Comparison of ENCODE assay signal across 10 mouse cellular contexts in the genomic region with DNA sequence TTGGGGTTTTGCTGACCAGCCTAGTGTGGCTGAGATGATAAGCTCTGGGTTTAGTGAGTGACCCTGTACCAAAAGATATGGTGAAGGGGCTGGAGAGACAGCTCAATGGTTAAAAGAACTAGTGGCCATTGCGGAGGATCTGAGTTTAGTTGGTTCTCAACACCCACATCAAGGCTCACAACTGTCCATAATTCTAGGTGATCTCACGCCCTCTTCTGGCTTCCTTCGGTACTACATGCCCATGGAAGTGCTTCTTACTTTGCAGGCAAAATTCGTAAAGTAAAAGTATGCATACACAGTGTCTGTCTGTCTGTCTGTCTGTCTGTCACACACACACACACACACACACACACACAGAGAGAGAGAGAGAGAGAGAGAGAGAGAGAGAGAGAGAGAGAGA. TPM values are rescaled to one million over a fixed set of nuclear protein-coding genes. Genes with fewer than 3 reads are reported as not detected.
DNase-seq lines count a peak whose midpoint lies in the region; ATAC-seq and TF ChIP-seq lines count a peak whose summit lies in the region.
"Had no signal": no experiment of that assay in that cellular context is flagged by ENCODE, and none has a peak within 500 bp of the region (broad histone marks: within the 10 kb centered on the region; RNA-seq: fewer than 3 reads in every experiment).

No protein-coding gene starts in this region.

- intact Hi-C loops in left cerebral cortex, postnatal 4 days (cut with DNase I) = no loop called here

- H3K4me1 ChIP-seq in midbrain, embryonic 10.5 days = peaks cover 4% of the 10 kb centered on the region
- peaks cover 6% of the 10 kb centered on the region; the same call in 1 of the 2 replicates for H3K4me1 ChIP-seq in midbrain, embryonic 13.5 days (replicated peaks)
- H3K4me1 ChIP-seq in heart, postnatal 0 days (ENCODE audit: control insufficient read depth, insufficient read depth) = no peaks in the 10 kb centered on the region

- ATAC-seq in midbrain, embryonic 13.5 days = no peak
- ATAC-seq in Patski = no peak
- no peak for ATAC-seq in heart, postnatal 0 days (ENCODE audit: insufficient read depth, low read depth)
- ATAC-seq in neutrophil, adult 5-6 weeks (ENCODE audit: extremely low read depth, insufficient number of reproducible peaks, low FRiP score, poor library complexity, severe bottlenecking) = peak; percentile 31; the same call in 1 of the 2 replicates
- no peak for ATAC-seq in erythroid progenitor cell, adult 5-6 weeks (replicated peaks; ENCODE audit: low FRiP score, poor library complexity, severe bottlenecking)

- CTCF ChIA-PET in Patski (lab: Charles Lee) = interaction anchor here (0.7 to 7.2 kb wide), 14 partner anchors 8 to 322 kb away, joined by 3 to 82 read pairs (median 3); a partner anchor contains a TSS

- H3K27me3 ChIP-seq in midbrain, embryonic 10.5 days (ENCODE audit: low read depth, poor library complexity, severe bottlenecking) = no peaks in the 10 kb centered on the region
- H3K27me3 ChIP-seq in midbrain, embryonic 13.5 days = no peaks in the 10 kb centered on the region
- no peaks in the 10 kb centered on the region for H3K27me3 ChIP-seq in Patski
- no peaks in the 10 kb centered on the region for H3K27me3 ChIP-seq in heart, postnatal 0 days (ENCODE audit: control insufficient read depth, insufficient read depth, low read length)
- H3K27me3 ChIP-seq: midbrain, embryonic 12.5 days had no signal

- H3K9me3 ChIP-seq in midbrain, embryonic 10.5 days (replicated peaks) = no peaks in the 10 kb centered on the region
- no peaks in the 10 kb centered on the region for H3K9me3 ChIP-seq in midbrain, embryonic 13.5 days
- no peaks in the 10 kb centered on the region for H3K9me3 ChIP-seq in heart, postnatal 0 days (replicated peaks; ENCODE audit: control insufficient read depth, low read length)
- H3K9me3 ChIP-seq: midbrain, embryonic 12.5 days had no signal

- in situ Hi-C loops in Patski (cut with MboI; ENCODE audit: low pct_unique_long_range_greater_than_20kb) = no loop called here

- no peak overlapping the region for H3K27ac ChIP-seq in midbrain, embryonic 10.5 days (replicated peaks)
- H3K27ac ChIP-seq in midbrain, embryonic 13.5 days = no peak overlapping the region
- H3K27ac ChIP-seq in heart, postnatal 0 days (ENCODE audit: low read depth) = no peak overlapping the region
- H3K27ac ChIP-seq: midbrain, embryonic 12.5 days had no signal

- TF ChIP-seq EP300 in heart, postnatal 0 days (IDR thresholded peaks at IDR 0.05; ENCODE audit: low read depth) = no peak

- WGBS in midbrain, embryonic 10.5 days = 40% methylated on average over 4 of the region's 4 CpGs
- 37% methylated on average over 4 of the region's 4 CpGs for WGBS in midbrain, embryonic 13.5 days
- 34% methylated on average over 4 of the region's 4 CpGs for WGBS in heart, postnatal 0 days

- H3K36me3 ChIP-seq in midbrain, embryonic 10.5 days = no peaks in the 10 kb centered on the region
- no peaks in the 10 kb centered on the region for H3K36me3 ChIP-seq in midbrain, embryonic 13.5 days
- H3K36me3 ChIP-seq in heart, postnatal 0 days (replicated peaks; ENCODE audit: control insufficient read depth, insufficient read depth, low read length) = 0 out of 2 replicates have a peak, but pooled peaks cover 4% of the 10 kb centered on the region
- H3K36me3 ChIP-seq: midbrain, embryonic 12.5 days had no signal

- H3K4me2 ChIP-seq in midbrain, embryonic 13.5 days (replicated peaks) = no peak overlapping the region
- H3K4me2 ChIP-seq in heart, postnatal 0 days (ENCODE audit: low read depth, low read length) = no peak overlapping the region
- H3K4me2 ChIP-seq: midbrain, embryonic 12.5 days had no signal

- peak; percentile 71 for TF ChIP-seq CTCF in Patski (IDR thresholded peaks at IDR 0.05)
- TF ChIP-seq CTCF in heart, postnatal 0 days (IDR thresholded peaks at IDR 0.05; ENCODE audit: low read depth) = peak; percentile 70

- POLR2A ChIA-PET in Patski (lab: Charles Lee) = interaction anchor here (0.7 to 1.6 kb wide), 4 partner anchors 22 to 1680 kb away, joined by 3 to 5 read pairs (median 4); a partner anchor contains a TSS

- H3K4me3 ChIP-seq in midbrain, embryonic 10.5 days = no peak overlapping the region
- H3K4me3 ChIP-seq in midbrain, embryonic 13.5 days (replicated peaks) = no peak overlapping the region
- H3K4me3 ChIP-seq in heart, postnatal 0 days (ENCODE audit: low read depth, low read length) = no peak overlapping the region
- H3K4me3 ChIP-seq: midbrain, embryonic 12.5 days had no signal

- peak; percentile 58 for DNase-seq in midbrain, embryonic 10.5 days (ENCODE audit: low spot score)
- no peak for DNase-seq in Patski (ENCODE audit: low read depth, low spot score)
- DNase-seq in c-Kit-positive CD71-positive TER-119-positive erythroid progenitor cells, embryonic 14.5 days (ENCODE audit: low spot score) = peak; percentile 51
- DNase-seq in heart, postnatal 0 days (ENCODE audit: low spot score) = no peak
- peak; percentile 48 for DNase-seq in left cerebral cortex, postnatal 4 days

- H3K9ac ChIP-seq in midbrain, embryonic 13.5 days (replicated peaks) = no peak overlapping the region
- H3K9ac ChIP-seq in heart, postnatal 0 days (replicated peaks; ENCODE audit: low read depth, low read length) = no peak overlapping the region
- H3K9ac ChIP-seq: midbrain, embryonic 12.5 days had no signal

RNA-seq across cellular contexts. Expression of a gene that starts 23.4 kb away (rescaled TPM):
- not detected in 2 replicates for polyA plus RNA-seq in midbrain, embryonic 10.5 days (2016; fragmentation: Nextera tagmentation; extraction: Ambion mirVana)
- not detected in 2 replicates for polyA plus RNA-seq in midbrain, embryonic 13.5 days (2015; fragmentation: Nextera tagmentation; extraction: Ambion mirVana)
- polyA plus RNA-seq in Patski (2021) = not detected
- not detected in 2 replicates for total RNA-seq in heart, postnatal 0 days (2014; rRNA removed; ENCODE audit: low replicate concordance)
- not detected in 2 replicates for polyA plus RNA-seq in heart, postnatal 0 days (2015; fragmentation: Nextera tagmentation; extraction: Ambion mirVana)
- total RNA-seq in left cerebral cortex, postnatal 4 days (2021) = not detected
- not detected in 2 replicates for total RNA-seq in neutrophil, adult 5-6 weeks (2017)
- not detected in 2 replicates for total RNA-seq in erythroid progenitor cell, adult 5-6 weeks (2015; ENCODE audit: low replicate concordance)
- not detected in 2 replicates for total RNA-seq in erythroid progenitor cell, adult 5-6 weeks (2017; ENCODE audit: low replicate concordance)
- polyA plus RNA-seq: frontal cortex, adult 2 months; midbrain, embryonic 12.5 days had no signal

RNA-seq across cellular contexts. Expression of a gene that starts 45.8 kb away (rescaled TPM):
- polyA plus RNA-seq in midbrain, embryonic 10.5 days (2016; fragmentation: Nextera tagmentation; extraction: Ambion mirVana) = 4.6 and 6.0 TPM in 2 replicates
- polyA plus RNA-seq in midbrain, embryonic 13.5 days (2015; fragmentation: Nextera tagmentation; extraction: Ambion mirVana) = 2.8 and 2.9 TPM in 2 replicates
- polyA plus RNA-seq in Patski (2021) = 33.0 TPM
- total RNA-seq in heart, postnatal 0 days (2014; rRNA removed; ENCODE audit: low replicate concordance) = 10.3 and 10.7 TPM in 2 replicates
- 4.0 and 4.1 TPM in 2 replicates for polyA plus RNA-seq in heart, postnatal 0 days (2015; fragmentation: Nextera tagmentation; extraction: Ambion mirVana)
- 1 to 10 TPM; 4.5 to 6.9 TPM for total RNA-seq in left cerebral cortex, postnatal 4 days (2021)
- 24.3 and 24.6 TPM in 2 replicates for total RNA-seq in neutrophil, adult 5-6 weeks (2017)
- 1.7 and 2.9 TPM in 2 replicates for total RNA-seq in erythroid progenitor cell, adult 5-6 weeks (2015; ENCODE audit: low replicate concordance)
- 6.4 and 6.6 TPM in 2 replicates for total RNA-seq in erythroid progenitor cell, adult 5-6 weeks (2017; ENCODE audit: low replicate concordance)

Comparison
In these comparisons a context has a peak if more than half of its experiments do, and no peak if none do; other contexts are left out.
1. DNase-seq: peak in midbrain, embryonic 10.5 days (single experiment), c-Kit-positive CD71-positive TER-119-positive erythroid progenitor cells, embryonic 14.5 days (single experiment) and left cerebral cortex, postnatal 4 days (single experiment); none in Patski (single experiment) and heart, postnatal 0 days (single experiment).